Mouse (Mus musculus): ENCODE data around the gene Ccdc88b. TPM values are rescaled to one million over a fixed set of nuclear protein-coding genes. Genes with fewer than 3 reads are reported as not detected.

The Ccdc88b gene
- total and polyA plus RNA-seq, 2 experiments, result 1.4 to 1.9 TPM

- TF ChIP-seq CTCF (IDR thresholded peaks at IDR 0.05; ENCODE audit: low read depth, low read length) (no peak), POLR2A (IDR thresholded peaks at IDR 0.05; ENCODE audit: extremely low read depth, insufficient read depth, low read length) (no peak)
- DNase-seq (ENCODE audit: extremely low read depth, low read depth, low spot score), result no peak
- Histone ChIP-seq H3K4me1 (ENCODE audit: control insufficient read depth, insufficient read depth, low read length) (no peaks in the 10 kb centered on the region), H3K9ac (ENCODE audit: low read depth, low read length) (no peak overlapping the region), H3K27me3 (ENCODE audit: control insufficient read depth, insufficient read depth, low read length) (no peaks in the 10 kb centered on the region), H3K79me2 (ENCODE audit: control insufficient read depth, insufficient read depth, low read length) (no peaks in the 10 kb centered on the region), H3K4me3 (ENCODE audit: insufficient read depth, low read depth, low read length) (no peak overlapping the region), H3K27ac (replicated peaks; ENCODE audit: insufficient read depth, low read depth, low read length) (no peak overlapping the region), H3K36me3 (ENCODE audit: control insufficient read depth, insufficient read depth, low read length) (no peaks in the 10 kb centered on the region)
- WGBS, result 90% methylated on average over 6 of the region's 6 CpGs
These were observed 2.7 kb upstream of the Ccdc88b start for GRCm38 (mm10) chr19:6860706-6861105.

- no peak for TF ChIP-seq POLR2A (IDR thresholded peaks at IDR 0.05; ENCODE audit: extremely low read depth, insufficient read depth, low read length)
- no peak for TF ChIP-seq CTCF (IDR thresholded peaks at IDR 0.05; ENCODE audit: low read depth, low read length)
- H3K27ac ChIP-seq (replicated peaks; ENCODE audit: insufficient read depth, low read depth, low read length), result no peak overlapping the region
- DNase-seq (ENCODE audit: extremely low read depth, low read depth, low spot score), result no peak
- no peak overlapping the region for H3K9ac ChIP-seq (ENCODE audit: low read depth, low read length)
- no peaks in the 10 kb centered on the region for H3K27me3 ChIP-seq (ENCODE audit: control insufficient read depth, insufficient read depth, low read length)
- H3K4me3 ChIP-seq (ENCODE audit: insufficient read depth, low read depth, low read length), result no peak overlapping the region
- H3K79me2 ChIP-seq (ENCODE audit: control insufficient read depth, insufficient read depth, low read length), result no peaks in the 10 kb centered on the region
- H3K4me1 ChIP-seq (ENCODE audit: control insufficient read depth, insufficient read depth, low read length), result peaks cover 3% of the 10 kb centered on the region; the same call in 1 of the 2 replicates
- no peaks in the 10 kb centered on the region for H3K36me3 ChIP-seq (ENCODE audit: control insufficient read depth, insufficient read depth, low read length)
- WGBS, result 93% methylated on average over 3 of the region's 3 CpGs
These were observed 2.0 kb upstream of the Ccdc88b start for GRCm38 (mm10) chr19:6859971-6860370.

GRCm38 (mm10) chr19:6859032-6859651 lies 1.1 kb upstream of the Ccdc88b start:
- no peaks in the 10 kb centered on the region for H3K27me3 ChIP-seq (ENCODE audit: control insufficient read depth, insufficient read depth, low read length)
- H3K27ac ChIP-seq (replicated peaks; ENCODE audit: insufficient read depth, low read depth, low read length), result no peak overlapping the region
- TF ChIP-seq CTCF (IDR thresholded peaks at IDR 0.05; ENCODE audit: low read depth, low read length) (no peak), POLR2A (IDR thresholded peaks at IDR 0.05; ENCODE audit: extremely low read depth, insufficient read depth, low read length) (no peak)
- H3K4me3 ChIP-seq (ENCODE audit: insufficient read depth, low read depth, low read length), result no peak overlapping the region
- H3K79me2 ChIP-seq (ENCODE audit: control insufficient read depth, insufficient read depth, low read length), result no peaks in the 10 kb centered on the region
- peaks cover 3% of the 10 kb centered on the region; the same call in 1 of the 2 replicates for H3K4me1 ChIP-seq (ENCODE audit: control insufficient read depth, insufficient read depth, low read length)
- DNase-seq (ENCODE audit: extremely low read depth, low read depth, low spot score), result no peak
- H3K36me3 ChIP-seq (ENCODE audit: control insufficient read depth, insufficient read depth, low read length), result no peaks in the 10 kb centered on the region
- 86% methylated on average over 2 of the region's 2 CpGs for WGBS
- no peak overlapping the region for H3K9ac ChIP-seq (ENCODE audit: low read depth, low read length)

DNA sequence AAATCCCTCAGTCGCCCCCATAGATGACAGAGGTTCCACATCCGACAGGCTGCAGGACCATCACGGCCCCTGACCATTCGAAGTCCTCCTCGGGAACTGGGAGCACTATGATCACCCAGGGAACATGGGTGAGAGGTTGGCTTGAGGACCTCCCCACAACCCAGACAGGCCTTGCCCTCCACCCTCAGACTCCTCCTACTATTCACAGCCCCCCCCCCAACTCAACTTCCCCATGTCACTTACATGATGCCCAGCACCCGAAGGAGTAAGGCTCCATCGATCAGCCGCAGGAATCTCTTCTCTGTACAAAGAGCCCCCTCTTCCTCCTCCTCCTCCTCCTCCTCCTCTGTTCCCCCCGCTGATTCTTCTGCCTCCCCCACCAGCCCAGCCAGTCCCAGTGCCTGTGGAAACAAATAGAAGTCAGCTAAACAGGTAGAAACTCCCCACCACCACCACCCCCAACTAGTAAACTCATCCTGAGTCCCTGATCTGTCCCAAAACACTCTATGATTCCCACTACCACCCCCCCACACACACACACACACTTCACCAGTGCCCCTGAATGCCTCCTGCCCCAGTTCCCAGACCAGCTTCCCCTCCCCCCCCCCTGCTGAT lies 513 bp downstream of the Ccdc88b start:
- H3K4me3 ChIP-seq (ENCODE audit: insufficient read depth, low read depth, low read length), result peak overlapping the region; percentile 59; the same call in 1 of the 2 replicates

DNA sequence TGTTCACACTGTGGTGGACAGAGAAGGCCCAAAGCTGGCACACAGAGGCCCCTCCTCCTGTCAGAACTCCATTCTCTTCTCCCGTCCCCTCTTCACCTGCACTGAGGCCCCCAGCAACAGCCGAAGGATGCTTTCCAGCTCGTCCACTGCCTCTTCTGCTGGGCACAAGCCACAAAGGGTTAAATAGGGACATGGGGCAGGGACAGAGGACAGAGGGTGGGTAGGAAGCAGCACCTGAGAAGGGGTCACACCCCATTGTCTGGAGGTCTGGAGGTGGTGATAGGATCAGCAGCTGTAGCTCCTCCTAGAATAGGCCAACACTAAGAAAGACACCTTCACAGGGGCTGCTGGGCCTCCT lies 1.0 kb downstream of the Ccdc88b start:
- H3K79me2 ChIP-seq (ENCODE audit: control insufficient read depth, insufficient read depth, low read length), result no peaks in the 10 kb centered on the region
- H3K27ac ChIP-seq (replicated peaks; ENCODE audit: insufficient read depth, low read depth, low read length), result no peak overlapping the region
- no peak overlapping the region for H3K4me3 ChIP-seq (ENCODE audit: insufficient read depth, low read depth, low read length)
- no peak overlapping the region for H3K9ac ChIP-seq (ENCODE audit: low read depth, low read length)
- 84% methylated on average over 3 of the region's 3 CpGs for WGBS
- DNase-seq (ENCODE audit: extremely low read depth, low read depth, low spot score), result no peak
- H3K36me3 ChIP-seq (ENCODE audit: control insufficient read depth, insufficient read depth, low read length), result no peaks in the 10 kb centered on the region
- TF ChIP-seq POLR2A (IDR thresholded peaks at IDR 0.05; ENCODE audit: extremely low read depth, insufficient read depth, low read length) (no peak), CTCF (IDR thresholded peaks at IDR 0.05; ENCODE audit: low read depth, low read length) (no peak)
- peaks cover 3% of the 10 kb centered on the region; the same call in 1 of the 2 replicates for H3K4me1 ChIP-seq (ENCODE audit: control insufficient read depth, insufficient read depth, low read length)
- no peaks in the 10 kb centered on the region for H3K27me3 ChIP-seq (ENCODE audit: control insufficient read depth, insufficient read depth, low read length)

More for the DNA sequence above, 513 bp downstream of the Ccdc88b start:
- H3K9ac ChIP-seq (ENCODE audit: low read depth, low read length), result no peak overlapping the region
- H3K4me1 ChIP-seq (ENCODE audit: control insufficient read depth, insufficient read depth, low read length), result peaks cover 3% of the 10 kb centered on the region; the same call in 1 of the 2 replicates
- H3K36me3 ChIP-seq (ENCODE audit: control insufficient read depth, insufficient read depth, low read length), result no peaks in the 10 kb centered on the region
- no peaks in the 10 kb centered on the region for H3K27me3 ChIP-seq (ENCODE audit: control insufficient read depth, insufficient read depth, low read length)
- no peaks in the 10 kb centered on the region for H3K79me2 ChIP-seq (ENCODE audit: control insufficient read depth, insufficient read depth, low read length)
- TF ChIP-seq CTCF (IDR thresholded peaks at IDR 0.05; ENCODE audit: low read depth, low read length) (no peak), POLR2A (IDR thresholded peaks at IDR 0.05; ENCODE audit: extremely low read depth, insufficient read depth, low read length) (no peak)
- no peak overlapping the region for H3K27ac ChIP-seq (replicated peaks; ENCODE audit: insufficient read depth, low read depth, low read length)
- DNase-seq (ENCODE audit: extremely low read depth, low read depth, low spot score), result no peak
- WGBS, result 79% methylated on average over 9 of the region's 9 CpGs
